Comparison of ENCODE assay signal across 21 mouse cellular contexts in genomic region chr11:114291258-114291657, GRCm38 (mm10).
DNase-seq lines count a peak whose midpoint lies in the region; ATAC-seq lines count a peak whose summit lies in the region.
"Had no signal": no experiment of that assay in that cellular context is flagged by ENCODE, and none has a peak within 500 bp of the region (broad histone marks: within the 10 kb centered on the region; RNA-seq: fewer than 3 reads in every experiment).

No protein-coding gene starts in this region.

- no peak for DNase-seq in frontal cortex, postnatal 10 days (ENCODE audit: low spot score in 2 of 2)
- peak; percentile 33 for DNase-seq in right cerebral cortex, adult 18-20 months
- DNase-seq in right cerebral cortex, postnatal 4 days, result no peak
- peak; percentile 61 for DNase-seq in brain, adult 2 months (ENCODE audit: low read depth, low spot score)
- DNase-seq in telencephalon, adult 2 months (ENCODE audit: low read depth, low spot score), result peak; percentile 39
- DNase-seq in ovary, postnatal 36 days (ENCODE audit: low spot score), result no peak
- no peak for DNase-seq in cerebellum, adult 11 months
- DNase-seq: adrenal gland, adult 2 months; adrenal gland, adult 8-10 months; adrenal gland, postnatal 10 days; adrenal gland, postnatal 14 days; adrenal gland, postnatal 25 days; adrenal gland, postnatal 36 days; B cell, adult 2 months; cerebellum, adult 11-12 months; cerebellum, adult 18-20 months; cerebellum, adult 2 months had no signal

- peak; percentile 78 for ATAC-seq in frontal cortex, adult (ENCODE audit: low TSS enrichment)
- ATAC-seq: activated CD4-positive, CD25-positive, alpha-beta regulatory T cell, adult 4 months; CD4-positive, CD25-positive, alpha-beta regulatory T cell, adult 4 months; Patski had no signal

Comparison
In these comparisons a context has a peak if more than half of its experiments do, and no peak if none do; other contexts are left out.
1. DNase-seq: peak in right cerebral cortex, adult 18-20 months (single experiment), brain, adult 2 months (single experiment) and telencephalon, adult 2 months (single experiment); none in frontal cortex, postnatal 10 days (0 of 2), right cerebral cortex, postnatal 4 days (single experiment), ovary, postnatal 36 days (single experiment) and cerebellum, adult 11 months (single experiment).